Mouse (Mus musculus): ENCODE measurements around the gene Lrrc75b. TPM values are rescaled to one million over a fixed set of nuclear protein-coding genes. Genes with fewer than 3 reads are reported as not detected.

The Lrrc75b gene
- polyA plus RNA-seq, 1 experiment from 2014 or later, result 6.3 TPM

DNA sequence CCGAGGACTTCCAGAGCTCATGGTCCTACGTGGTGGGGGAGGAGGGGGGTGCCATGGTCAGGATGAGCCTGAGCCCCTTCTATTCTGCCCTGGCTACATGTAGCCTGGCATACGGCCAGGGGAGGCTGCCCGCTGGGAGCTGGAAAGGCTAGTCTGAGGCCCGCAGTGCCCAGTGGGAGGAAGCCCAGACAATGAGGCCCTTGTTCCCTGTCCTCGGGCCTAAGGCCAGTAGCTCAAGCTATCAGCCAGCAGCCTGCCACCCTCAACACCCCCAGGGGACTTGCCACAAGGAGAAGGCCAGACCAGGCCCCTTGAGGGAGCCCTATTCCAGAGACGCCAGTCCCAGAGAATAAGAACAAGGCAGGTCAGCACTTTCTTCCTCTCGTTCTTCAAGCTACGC, 4.1 kb downstream of the Lrrc75b start:
- no peaks in the 10 kb centered on the region for H3K36me3 ChIP-seq
- H3K4me1 ChIP-seq, result peaks cover 44% of the 10 kb centered on the region
- H3K9ac ChIP-seq, result no peak overlapping the region
- H3K9me3 ChIP-seq (replicated peaks), result no peaks in the 10 kb centered on the region
- no peak; the same call in 1 of the 2 replicates for ATAC-seq (ENCODE audit: insufficient number of reproducible peaks, low FRiP score, low TSS enrichment, low read depth)
- H3K4me2 ChIP-seq (replicated peaks), result no peak overlapping the region; the same call in 1 of the 2 replicates
- H3K27me3 ChIP-seq, result peaks cover 11% of the 10 kb centered on the region
- no peak overlapping the region for H3K27ac ChIP-seq (replicated peaks)
- no peak overlapping the region for H3K4me3 ChIP-seq (replicated peaks)
- 31% methylated on average over 9 of the region's 9 CpGs for WGBS

DNA sequence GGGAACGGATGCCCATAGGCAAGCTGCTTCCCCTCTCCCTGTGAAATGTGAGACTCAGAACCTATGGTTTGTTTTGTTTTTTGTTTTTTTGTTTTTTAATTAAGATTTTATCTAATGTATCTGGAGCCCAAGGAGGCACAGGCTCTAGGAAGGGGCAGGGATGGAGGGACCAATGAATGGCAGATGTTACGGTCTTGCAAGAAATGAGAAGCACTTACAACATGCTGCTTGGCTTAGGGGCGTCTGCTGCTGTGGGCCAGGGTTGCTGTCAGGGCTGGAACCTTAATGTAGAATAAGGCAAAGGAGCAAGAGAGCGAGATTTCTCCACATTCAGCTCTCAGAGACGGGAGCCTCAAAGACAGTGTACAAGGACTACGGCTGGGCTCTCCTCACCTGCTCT, 4.6 kb downstream of the Lrrc75b start:
- peaks cover 6% of the 10 kb centered on the region for H3K27me3 ChIP-seq
- H3K36me3 ChIP-seq, result no peaks in the 10 kb centered on the region
- H3K27ac ChIP-seq (replicated peaks), result no peak overlapping the region
- peaks cover 40% of the 10 kb centered on the region for H3K4me1 ChIP-seq
- ATAC-seq (ENCODE audit: insufficient number of reproducible peaks, low FRiP score, low TSS enrichment, low read depth), result no peak
- 54% methylated on average over 6 of the region's 6 CpGs for WGBS
- H3K9me3 ChIP-seq (replicated peaks), result no peaks in the 10 kb centered on the region
- H3K9ac ChIP-seq, result no peak overlapping the region
- no peak overlapping the region for H3K4me2 ChIP-seq (replicated peaks)
- H3K4me3 ChIP-seq (replicated peaks), result no peak overlapping the region

DNA sequence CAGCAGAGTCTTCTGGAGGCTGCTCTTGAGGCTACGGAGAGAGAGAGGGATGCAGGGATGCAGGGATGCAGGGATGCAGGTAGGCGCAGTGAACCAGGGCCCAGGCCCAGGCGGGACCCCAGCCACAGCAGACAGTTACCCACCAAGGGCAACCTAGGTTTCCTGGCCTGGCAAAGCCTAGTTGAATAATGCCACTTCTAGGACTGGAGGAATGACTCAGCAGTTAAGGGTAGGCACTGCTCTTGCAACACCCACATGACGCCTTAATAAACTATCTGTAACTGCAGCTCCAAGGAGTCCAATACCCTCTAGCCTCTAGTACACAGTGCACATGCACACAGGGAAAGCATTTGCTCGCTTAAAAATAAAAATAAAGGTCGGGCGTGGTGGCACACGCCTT, 6.0 kb downstream of the Lrrc75b start:
- Histone ChIP-seq H3K27me3 (no peaks in the 10 kb centered on the region; the same call in 1 of the 2 replicates), H3K4me3 (replicated peaks) (no peak overlapping the region), H3K36me3 (no peaks in the 10 kb centered on the region), H3K4me1 (peaks cover 25% of the 10 kb centered on the region), H3K9me3 (replicated peaks) (no peaks in the 10 kb centered on the region), H3K9ac (no peak overlapping the region), H3K4me2 (replicated peaks) (no peak overlapping the region), H3K27ac (replicated peaks) (no peak overlapping the region)
- WGBS, result 85% methylated on average over 8 of the region's 8 CpGs
- no peak for ATAC-seq (ENCODE audit: insufficient number of reproducible peaks, low FRiP score, low TSS enrichment, low read depth)

DNA sequence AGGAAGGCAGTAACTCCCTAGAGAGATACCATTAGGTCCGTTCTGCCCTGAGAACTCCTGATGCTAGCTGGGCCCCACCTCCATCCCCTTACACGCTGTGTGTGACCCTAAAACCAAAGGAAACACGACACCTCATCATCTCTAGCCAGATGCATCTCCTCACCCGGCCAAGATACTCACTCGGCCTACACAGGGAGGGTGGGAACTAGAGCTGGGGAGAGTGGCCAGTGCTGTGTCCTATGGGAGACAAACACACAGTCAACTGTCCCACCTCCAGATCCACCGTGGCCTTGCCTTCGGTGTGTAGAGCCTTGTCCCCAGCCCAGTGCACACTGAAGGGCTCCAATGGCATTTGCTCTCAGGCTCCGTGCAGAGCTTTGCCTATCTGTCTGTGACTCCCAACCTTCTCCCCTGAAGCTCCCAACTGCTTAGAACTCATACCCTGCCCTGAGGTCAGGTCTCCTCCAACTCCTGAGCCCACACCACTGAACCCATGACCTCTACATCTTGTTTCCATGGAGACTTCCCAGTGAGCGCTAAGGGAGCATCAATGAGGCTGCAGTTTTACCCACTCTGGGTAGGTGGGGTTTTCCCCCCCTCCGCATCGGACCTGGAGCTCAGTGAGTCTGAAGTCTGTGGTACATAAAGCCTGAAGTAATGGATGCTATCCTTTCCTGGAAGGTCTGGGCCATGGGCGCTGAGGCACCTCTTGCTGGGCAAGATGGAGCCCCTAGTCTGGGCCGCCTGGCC, 7.3 kb downstream of the Lrrc75b start:
- no peaks in the 10 kb centered on the region for H3K36me3 ChIP-seq
- no peak overlapping the region for H3K27ac ChIP-seq (replicated peaks)
- no peaks in the 10 kb centered on the region for H3K27me3 ChIP-seq
- H3K4me3 ChIP-seq (replicated peaks), result no peak overlapping the region
- peaks cover 28% of the 10 kb centered on the region for H3K4me1 ChIP-seq
- no peak overlapping the region for H3K9ac ChIP-seq
- H3K4me2 ChIP-seq (replicated peaks), result no peak overlapping the region
- WGBS, result 66% methylated on average over 13 of the region's 13 CpGs
- H3K9me3 ChIP-seq (replicated peaks), result no peaks in the 10 kb centered on the region
- ATAC-seq (ENCODE audit: insufficient number of reproducible peaks, low FRiP score, low TSS enrichment, low read depth), result no peak

DNA sequence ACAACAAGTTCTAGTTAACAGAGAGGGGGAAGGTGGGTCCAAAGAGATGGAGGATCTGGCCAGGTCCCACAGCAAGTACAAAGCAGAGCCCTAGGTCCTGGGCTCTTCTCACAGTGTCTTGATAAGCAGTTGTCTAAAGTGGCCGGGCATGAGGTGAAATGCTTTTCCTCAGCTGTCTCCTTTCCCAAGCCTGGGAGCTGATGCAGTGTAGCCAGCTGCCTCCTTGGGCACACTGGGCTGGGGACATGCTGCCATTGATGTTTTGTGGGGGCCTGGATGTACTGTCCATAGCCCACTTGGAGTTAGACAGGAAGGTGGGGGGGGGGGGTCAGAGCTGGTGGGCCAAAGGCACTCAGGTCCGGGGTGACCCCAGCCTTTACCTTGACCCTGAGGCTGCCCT, 8.0 kb downstream of the Lrrc75b start:
- Histone ChIP-seq H3K9me3 (replicated peaks) (no peaks in the 10 kb centered on the region), H3K36me3 (no peaks in the 10 kb centered on the region), H3K4me3 (replicated peaks) (no peak overlapping the region), H3K27ac (replicated peaks) (no peak overlapping the region), H3K27me3 (no peaks in the 10 kb centered on the region), H3K4me1 (peaks cover 29% of the 10 kb centered on the region), H3K4me2 (replicated peaks) (no peak overlapping the region), H3K9ac (no peak overlapping the region)
- whole genome bisulfite sequencing, result 71% methylated on average over 2 of the region's 2 CpGs
- ATAC-seq (ENCODE audit: insufficient number of reproducible peaks, low FRiP score, low TSS enrichment, low read depth), result no peak

DNA sequence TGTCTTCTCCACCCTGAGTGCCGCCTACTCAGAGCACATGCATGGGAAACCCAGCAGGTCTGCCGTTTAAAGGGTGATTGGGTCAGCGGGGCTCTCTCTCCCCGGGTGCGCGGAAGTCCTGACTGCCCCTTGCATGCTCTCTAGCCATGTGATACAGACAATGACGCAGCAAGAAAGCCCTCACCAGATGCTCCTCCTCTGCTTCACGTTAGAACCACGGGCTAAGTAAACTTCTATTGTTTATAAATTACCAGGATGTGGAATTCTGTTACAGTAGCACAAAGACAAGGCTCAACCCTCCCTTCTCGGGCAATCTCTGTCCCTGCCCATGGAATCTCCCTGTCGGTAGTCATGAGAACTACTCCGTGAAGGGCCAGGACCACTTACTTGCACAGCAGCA, 9.0 kb downstream of the Lrrc75b start:
- Histone ChIP-seq H3K9ac (no peak overlapping the region), H3K4me1 (peaks cover 19% of the 10 kb centered on the region), H3K27me3 (no peaks in the 10 kb centered on the region), H3K27ac (replicated peaks) (no peak overlapping the region), H3K9me3 (replicated peaks) (no peaks in the 10 kb centered on the region), H3K4me3 (replicated peaks) (no peak overlapping the region), H3K36me3 (no peaks in the 10 kb centered on the region), H3K4me2 (replicated peaks) (no peak overlapping the region)
- WGBS, result 47% methylated on average over 12 of the region's 12 CpGs
- ATAC-seq (ENCODE audit: insufficient number of reproducible peaks, low FRiP score, low TSS enrichment, low read depth), result no peak

DNA sequence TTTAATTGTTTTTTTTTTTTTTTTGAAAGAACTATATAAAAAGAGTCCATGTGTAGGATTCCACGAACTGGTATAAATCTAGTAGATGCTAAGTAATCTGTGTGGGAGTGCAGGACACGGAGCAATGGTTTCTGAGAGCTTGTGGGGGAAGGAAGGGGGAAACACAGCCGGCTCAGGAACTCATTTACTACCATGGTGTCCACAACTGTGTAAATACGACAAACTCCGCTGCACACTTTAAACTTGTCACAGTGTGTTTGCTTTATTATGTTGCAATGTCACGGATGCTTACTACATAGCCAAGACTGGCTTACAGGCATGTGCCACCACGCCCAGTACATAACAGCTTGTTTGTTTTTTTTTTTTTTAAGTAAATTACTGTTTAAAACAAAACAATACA, 10.2 kb downstream of the Lrrc75b start:
- Histone ChIP-seq H3K9me3 (replicated peaks) (no peaks in the 10 kb centered on the region), H3K4me1 (peaks cover 13% of the 10 kb centered on the region; the same call in 1 of the 2 replicates), H3K36me3 (no peaks in the 10 kb centered on the region), H3K27ac (replicated peaks) (no peak overlapping the region), H3K27me3 (no peaks in the 10 kb centered on the region), H3K9ac (no peak overlapping the region), H3K4me2 (replicated peaks) (no peak overlapping the region), H3K4me3 (replicated peaks) (no peak overlapping the region)
- 51% methylated on average over 7 of the region's 7 CpGs for WGBS
- ATAC-seq (ENCODE audit: insufficient number of reproducible peaks, low FRiP score, low TSS enrichment, low read depth), result no peak

DNA sequence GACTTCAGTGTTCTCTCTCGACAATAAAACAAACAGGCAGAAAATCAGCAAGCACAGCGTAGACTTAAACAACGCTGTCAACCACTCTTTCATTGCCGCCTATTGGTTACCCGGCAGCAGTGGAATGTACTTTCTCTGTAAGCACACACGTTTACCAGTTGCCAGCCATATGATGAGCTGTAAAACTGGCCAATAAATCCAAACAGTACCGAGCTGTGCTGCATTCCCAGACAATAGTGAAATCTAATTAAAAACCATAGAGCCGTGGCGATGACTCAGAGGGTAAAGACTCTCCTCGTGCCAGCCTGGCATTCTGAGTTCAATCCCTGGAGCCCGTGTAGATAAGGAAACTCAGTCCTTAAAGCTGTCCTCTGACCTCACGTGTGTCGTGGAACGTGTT, 11.6 kb downstream of the Lrrc75b start:
- Histone ChIP-seq H3K9me3 (replicated peaks) (no peaks in the 10 kb centered on the region), H3K27ac (replicated peaks) (peak overlapping the region; percentile 48), H3K4me2 (replicated peaks) (peak overlapping the region; percentile 6; the same call in 1 of the 2 replicates), H3K27me3 (no peaks in the 10 kb centered on the region), H3K9ac (no peak overlapping the region), H3K4me1 (peaks cover 13% of the 10 kb centered on the region; the same call in 1 of the 2 replicates), H3K36me3 (no peaks in the 10 kb centered on the region), H3K4me3 (replicated peaks) (no peak overlapping the region)
- 37% methylated on average over 14 of the region's 14 CpGs for WGBS
- peak; percentile 55 for ATAC-seq (ENCODE audit: insufficient number of reproducible peaks, low FRiP score, low TSS enrichment, low read depth)

DNA sequence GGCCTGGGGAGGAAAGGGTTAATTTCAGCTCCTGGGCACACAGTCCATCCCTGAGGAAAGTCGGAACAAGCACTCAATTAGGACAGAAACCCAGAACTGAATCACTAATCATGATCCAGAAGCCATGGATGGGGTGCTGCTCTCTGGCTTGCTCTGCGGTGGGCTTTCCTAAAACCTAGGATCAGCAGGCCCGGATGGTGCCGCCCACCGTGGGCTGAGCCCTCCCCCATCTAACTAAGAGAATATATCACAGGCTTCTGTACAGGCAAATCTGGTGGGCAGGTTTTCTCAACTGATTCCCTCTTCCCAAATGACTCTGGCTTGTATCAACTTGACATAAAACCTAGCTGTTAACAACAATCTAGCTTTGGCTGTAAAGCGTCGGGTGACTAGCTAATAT, 12.2 kb downstream of the Lrrc75b start:
- Histone ChIP-seq H3K4me3 (replicated peaks) (no peak overlapping the region), H3K9ac (no peak overlapping the region), H3K4me2 (replicated peaks) (0 out of 2 replicates have a peak overlapping the region, but pooled peaks have one; percentile 6), H3K27ac (replicated peaks) (peak overlapping the region; percentile 48), H3K9me3 (replicated peaks) (no peaks in the 10 kb centered on the region), H3K27me3 (no peaks in the 10 kb centered on the region), H3K36me3 (no peaks in the 10 kb centered on the region), H3K4me1 (peaks cover 13% of the 10 kb centered on the region; the same call in 1 of the 2 replicates)
- no peak for ATAC-seq (ENCODE audit: insufficient number of reproducible peaks, low FRiP score, low TSS enrichment, low read depth)
- 51% methylated on average over 7 of the region's 7 CpGs for WGBS

DNA sequence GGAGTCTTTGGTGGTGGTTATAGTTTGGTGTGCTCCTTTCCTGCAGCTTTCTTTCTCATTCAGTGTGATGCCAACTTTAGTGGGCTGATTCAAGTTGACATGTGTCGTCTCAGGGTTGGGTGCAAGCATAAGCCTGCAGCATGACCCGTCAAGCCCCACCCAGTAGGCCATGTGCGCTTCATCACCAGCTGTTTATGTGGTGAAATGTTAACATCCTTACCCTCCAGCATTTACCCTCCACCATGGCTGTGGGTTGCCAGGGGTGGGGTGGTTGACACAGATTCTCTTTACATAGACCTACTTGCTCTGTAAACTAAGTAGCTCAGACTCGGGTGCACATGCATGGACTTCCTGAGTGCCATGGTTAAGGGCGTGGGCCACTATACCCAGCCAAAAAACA, 24.0 kb downstream of the Lrrc75b start:
- Histone ChIP-seq H3K4me2 (replicated peaks) (no peak overlapping the region), H3K27ac (replicated peaks) (no peak overlapping the region), H3K9ac (no peak overlapping the region), H3K9me3 (replicated peaks) (no peaks in the 10 kb centered on the region), H3K36me3 (peaks cover 43% of the 10 kb centered on the region), H3K27me3 (no peaks in the 10 kb centered on the region), H3K4me1 (no peaks in the 10 kb centered on the region), H3K4me3 (replicated peaks) (no peak overlapping the region)
- WGBS, result 75% methylated on average over 5 of the region's 5 CpGs
- no peak for ATAC-seq (ENCODE audit: insufficient number of reproducible peaks, low FRiP score, low TSS enrichment, low read depth)

DNA sequence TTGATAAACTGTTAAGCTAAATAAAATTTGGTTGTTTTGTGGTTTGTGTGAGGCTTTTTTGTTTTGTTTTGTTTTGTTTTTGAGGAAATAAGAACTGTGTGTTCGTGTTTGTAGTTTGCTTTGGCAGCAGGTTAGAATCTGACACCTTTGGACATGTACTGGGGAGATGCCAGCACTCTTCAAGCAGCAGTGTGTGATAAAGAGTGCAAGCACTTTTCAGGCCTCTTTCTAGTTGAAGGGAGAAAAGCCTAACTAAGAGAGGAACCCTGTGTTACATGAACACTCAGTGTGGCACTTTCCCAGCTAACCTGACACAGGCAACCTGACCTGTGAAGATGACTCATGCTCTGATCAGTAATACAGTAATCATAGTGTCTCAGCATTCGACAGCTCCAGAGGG, 24.7 kb downstream of the Lrrc75b start:
- H3K4me3 ChIP-seq (replicated peaks), result no peak overlapping the region
- H3K9ac ChIP-seq, result no peak overlapping the region
- no peak overlapping the region for H3K4me2 ChIP-seq (replicated peaks)
- H3K36me3 ChIP-seq, result peaks cover 43% of the 10 kb centered on the region
- no peak overlapping the region for H3K27ac ChIP-seq (replicated peaks)
- no peaks in the 10 kb centered on the region for H3K4me1 ChIP-seq
- no peak for ATAC-seq (ENCODE audit: insufficient number of reproducible peaks, low FRiP score, low TSS enrichment, low read depth)
- 84% methylated on average over 2 of the region's 2 CpGs for WGBS
- H3K27me3 ChIP-seq, result no peaks in the 10 kb centered on the region
- H3K9me3 ChIP-seq (replicated peaks), result no peaks in the 10 kb centered on the region

DNA sequence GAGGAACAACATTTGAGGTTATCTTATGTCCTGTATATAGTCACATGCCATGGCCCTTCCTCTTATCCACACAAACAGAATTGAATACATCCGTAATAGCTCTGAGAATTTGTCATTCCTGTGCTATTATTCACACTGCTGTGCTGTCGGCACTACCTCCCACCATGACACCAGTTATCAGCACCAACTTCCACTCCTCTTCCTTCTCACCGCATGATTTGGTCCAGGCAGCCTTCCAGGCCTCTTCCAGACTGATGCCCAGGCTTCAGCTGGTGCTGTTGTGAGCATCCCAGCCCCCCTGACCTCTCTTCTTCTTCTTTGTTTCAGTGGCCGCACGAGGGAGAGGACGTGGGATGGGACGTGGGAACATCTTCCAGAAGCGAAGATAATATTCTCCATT, 25.2 kb downstream of the Lrrc75b start:
- ATAC-seq (ENCODE audit: insufficient number of reproducible peaks, low FRiP score, low TSS enrichment, low read depth), result no peak
- WGBS, result 91% methylated on average over 8 of the region's 8 CpGs
- peaks cover 43% of the 10 kb centered on the region for H3K36me3 ChIP-seq

More for the DNA sequence above, 25.2 kb downstream of the Lrrc75b start:
- Histone ChIP-seq H3K4me1 (no peaks in the 10 kb centered on the region), H3K9me3 (replicated peaks) (no peaks in the 10 kb centered on the region), H3K27ac (replicated peaks) (no peak overlapping the region), H3K27me3 (no peaks in the 10 kb centered on the region), H3K4me3 (replicated peaks) (no peak overlapping the region), H3K4me2 (replicated peaks) (no peak overlapping the region), H3K9ac (no peak overlapping the region)

All from embryonic facial prominence, embryonic 15.5 days (tissue).